Mouse (Mus musculus) ES-E14 (cell line): ENCODE data around the gene Rad51ap2.

ENCODE experiments used
- CHD2 ChIP-seq: IDR thresholded peaks from 2 replicates; pipeline ENCODE4 v1.6.1; 2014; ENCODE audit warnings: mild to moderate bottlenecking, low read depth, low read length, inconsistent platforms
- HCFC1 ChIP-seq: IDR thresholded peaks from 2 replicates; pipeline ENCODE4 v1.6.1; 2012; ENCODE audit warnings: low read length, inconsistent platforms, borderline replicate concordance; ENCODE audit not compliant: insufficient read depth
- ZC3H11A ChIP-seq: IDR thresholded peaks from 2 replicates; pipeline ENCODE4 v1.6.1; 2012; ENCODE audit warnings: low read depth, mild to moderate bottlenecking, inconsistent platforms, low read length, borderline replicate concordance
- ZNF384 ChIP-seq: IDR thresholded peaks from 2 replicates; pipeline ENCODE4 v1.6.1; 2012; ENCODE audit warnings: low read depth, low read length, inconsistent platforms

GRCm38 (mm10) chr12:11436497-11437265, 19.2 kb upstream of the Rad51ap2 start, which contains the start of gene Vsnl1:
- TF ChIP-seq ZNF384, result no peak
- TF ChIP-seq CHD2, result no peak
- TF ChIP-seq ZC3H11A, result no peak
- no peak for TF ChIP-seq HCFC1
